Mouse (Mus musculus) CD4-positive helper T cell, adult 2 months (primary cell): Measurements from ENCODE around the gene Fgf15.
"Not testable (repeated sequence)": the region's sequence is repeated elsewhere in the genome, so short reads cannot be mapped to it uniquely, and the experiment has no call there.

Experiments
- DNase-seq: peaks from one replicate; pipeline ENCODE4 v3.0.0-alpha.2; 2012; ENCODE audit warnings: low read depth, missing footprints, low spot score

The Fgf15 gene

DNA sequence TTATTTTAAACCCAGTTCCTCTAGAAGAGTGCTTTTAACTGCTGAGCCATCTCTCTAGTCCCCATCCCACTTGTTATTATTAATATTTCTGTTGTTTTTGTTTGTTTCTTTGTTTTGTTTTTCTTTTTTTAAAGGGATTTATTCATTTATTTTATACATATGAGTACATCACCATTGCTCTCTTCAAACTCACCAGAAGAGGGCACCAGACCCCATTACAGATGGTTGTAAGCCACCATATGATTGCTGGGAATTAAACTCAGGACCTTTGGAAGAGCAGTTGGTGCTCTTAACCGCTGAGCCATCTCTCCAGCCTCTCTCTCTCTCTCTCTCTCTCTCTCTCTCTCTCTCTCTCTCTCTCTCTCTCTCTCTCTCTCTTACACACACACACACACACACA is 5.7 kb upstream of the Fgf15 start:
- DNase-seq: not testable (repeated sequence)

DNA sequence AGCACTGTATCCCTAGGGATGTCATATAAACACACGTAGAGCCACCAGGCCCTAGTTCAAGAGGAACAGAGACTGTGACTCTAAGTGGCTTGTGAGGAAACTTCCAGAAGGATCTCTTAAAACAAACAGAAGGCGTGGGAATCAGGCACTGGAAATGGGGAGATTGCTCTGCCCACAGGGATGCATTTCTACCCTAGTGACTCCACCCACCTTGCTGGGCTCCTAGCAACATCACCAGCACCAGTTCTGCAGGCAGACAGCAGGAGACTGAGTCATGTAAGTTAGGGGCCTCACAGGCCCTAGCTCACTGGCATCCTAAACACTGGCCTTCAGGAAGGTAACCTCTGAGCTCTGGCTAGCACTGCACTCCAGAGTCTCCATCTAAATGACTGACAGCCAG is 4.5 kb upstream of the Fgf15 start:
- no peak for DNase-seq

DNA sequence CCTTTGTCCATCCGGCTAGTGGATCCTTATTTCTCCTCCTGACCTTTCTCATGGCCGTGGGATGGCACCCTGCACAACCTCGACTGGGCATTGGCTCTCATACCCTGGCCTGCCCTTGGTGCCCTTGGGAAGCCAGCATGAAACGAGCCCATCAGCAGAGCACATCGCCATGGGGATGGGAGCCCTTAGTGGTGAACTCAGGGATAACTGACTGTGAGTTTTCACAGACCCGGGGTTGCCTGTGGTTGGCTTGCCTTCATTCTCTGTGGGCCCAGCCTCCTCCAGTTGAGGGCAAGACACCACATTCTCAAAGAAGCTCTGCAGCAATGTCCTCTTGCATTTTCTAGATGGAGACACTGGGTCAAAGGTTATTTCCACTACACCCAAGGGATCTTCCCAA is 4.0 kb upstream of the Fgf15 start:
- no peak for DNase-seq

DNA sequence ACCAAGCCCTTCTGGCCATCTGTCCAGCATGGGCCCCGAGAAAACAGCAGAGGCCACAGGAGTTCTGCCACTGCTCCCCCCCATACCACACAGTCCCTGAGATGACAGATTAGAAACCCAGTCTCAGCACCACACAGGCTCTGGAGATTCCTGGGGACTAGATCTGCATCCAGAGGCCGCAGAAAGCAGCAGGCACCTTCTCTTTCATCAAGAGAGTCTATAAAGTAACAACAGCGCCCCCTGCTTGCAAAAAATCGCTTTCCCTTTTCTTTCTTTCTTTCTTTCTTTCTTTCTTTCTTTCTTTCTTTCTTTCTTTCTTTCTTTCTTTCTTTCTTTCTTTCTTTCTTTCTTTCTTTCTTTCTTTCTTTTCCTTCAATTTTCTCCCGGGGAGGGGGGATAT is 2.1 kb upstream of the Fgf15 start:
- no peak for DNase-seq

- no peak for DNase-seq
Observed at GRCm38 (mm10) chr7:144894706-144895105, 1.6 kb upstream of the Fgf15 start.

DNA sequence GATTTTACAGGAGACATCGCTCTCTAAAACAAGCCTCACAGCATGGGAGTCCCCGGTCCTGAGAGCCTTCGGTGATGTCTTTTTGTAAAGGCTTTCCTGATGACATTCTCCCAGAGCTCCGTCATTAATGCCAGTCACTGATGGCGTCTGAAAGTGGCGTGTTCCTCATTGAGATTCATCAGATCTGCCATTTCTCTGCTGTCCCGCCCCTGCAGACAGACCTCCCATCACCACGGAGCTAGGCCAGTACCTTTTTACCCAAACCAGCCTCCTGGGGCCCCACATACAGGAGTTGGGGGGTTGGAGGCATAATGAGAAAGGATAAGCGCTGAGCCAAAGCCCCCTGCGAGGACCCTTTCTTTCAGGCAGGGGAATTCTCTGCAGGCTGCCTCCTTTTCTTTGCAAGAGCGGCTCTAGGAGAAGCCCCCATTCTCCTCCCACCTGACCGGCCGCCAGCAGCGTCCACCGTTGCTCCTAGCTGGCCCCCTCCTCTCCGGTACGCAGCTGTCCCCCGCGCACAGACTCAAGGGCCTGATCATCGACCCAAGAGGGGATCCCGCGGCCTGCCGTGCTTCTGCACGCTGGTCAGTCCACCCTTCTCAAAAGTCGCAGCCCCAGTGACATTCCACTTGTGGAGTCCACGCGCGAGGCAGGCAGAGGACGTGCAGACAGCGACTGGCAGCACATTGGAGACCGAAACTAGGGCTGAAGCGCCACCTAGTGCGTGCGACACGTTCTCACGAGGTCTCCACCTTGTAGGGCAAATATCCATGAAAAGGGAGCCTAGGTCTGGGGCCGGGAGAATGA is 823 bp upstream of the Fgf15 start:
- DNase-seq: peak; percentile 49

DNA sequence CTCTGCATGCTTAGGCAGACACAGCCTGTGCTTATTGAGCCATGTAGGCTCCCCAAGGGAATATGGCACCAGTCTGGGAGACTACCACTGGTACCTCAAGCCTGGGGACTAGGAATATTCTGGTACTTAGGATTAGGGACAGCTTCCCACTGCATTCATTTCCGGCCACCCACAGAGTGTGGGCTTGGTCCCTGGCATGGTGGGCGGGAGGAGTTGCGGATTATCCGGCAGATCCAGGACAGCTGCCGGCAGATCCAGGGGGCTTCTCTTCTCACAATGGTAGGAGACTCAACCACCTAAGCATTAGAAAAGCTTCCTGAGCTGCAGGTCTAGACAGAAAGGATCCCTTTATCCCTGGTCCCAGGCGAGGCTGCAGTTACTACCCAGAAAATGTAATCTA is 2.2 kb downstream of the Fgf15 start:
- no peak for DNase-seq

DNA sequence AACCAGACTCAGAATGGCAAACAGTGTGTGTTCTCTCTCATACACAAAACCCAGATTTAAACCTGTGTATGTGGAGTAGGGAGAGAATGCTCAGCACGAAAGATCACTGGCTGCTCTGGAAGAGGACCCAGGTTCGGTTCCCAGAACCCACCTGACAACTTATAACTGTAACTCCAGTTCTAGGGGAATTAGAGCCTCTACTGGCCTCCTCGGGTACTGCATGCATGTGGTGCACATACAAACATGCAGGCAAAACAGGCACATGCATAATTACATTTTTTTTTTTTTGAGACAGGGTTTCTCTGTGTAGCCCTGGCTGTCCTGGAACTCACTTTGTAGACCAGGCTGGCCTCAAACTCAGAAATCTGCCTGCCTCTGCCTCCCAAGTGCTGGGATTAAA is 9.2 kb downstream of the Fgf15 start:
- DNase-seq: not testable (repeated sequence)

- DNase-seq: peak; percentile 67
Observed at GRCm38 (mm10) chr7:144906708-144907397, 10.5 kb downstream of the Fgf15 start.

DNA sequence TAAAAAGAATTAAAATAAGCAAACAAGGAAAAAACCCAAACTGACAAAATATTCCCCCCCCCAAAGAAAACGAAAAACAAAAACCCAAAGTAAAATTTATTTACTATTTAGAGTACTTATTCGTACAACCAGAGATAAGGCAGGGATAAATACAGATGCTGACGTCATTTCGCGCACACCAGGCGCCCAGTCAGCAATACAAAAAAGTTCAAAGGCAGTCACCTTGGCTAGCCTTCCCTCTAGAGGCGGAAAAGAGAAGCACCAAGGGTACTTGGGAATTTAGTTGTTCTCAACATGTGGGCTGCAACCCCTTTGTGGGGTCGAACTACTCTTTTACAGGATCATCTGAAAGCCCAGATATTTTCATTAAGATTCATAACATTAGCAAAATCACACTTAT is 11.5 kb downstream of the Fgf15 start:
- DNase-seq: peak; percentile 72

- no peak for DNase-seq
Observed at GRCm38 (mm10) chr7:144908705-144909104, 12.4 kb downstream of the Fgf15 start.

GRCm38 (mm10) chr7:144911121-144911520 is 14.8 kb downstream of the Fgf15 start:
- no peak for DNase-seq

GRCm38 (mm10) chr7:144912897-144913296 is 16.6 kb downstream of the Fgf15 start:
- DNase-seq: no peak

DNA sequence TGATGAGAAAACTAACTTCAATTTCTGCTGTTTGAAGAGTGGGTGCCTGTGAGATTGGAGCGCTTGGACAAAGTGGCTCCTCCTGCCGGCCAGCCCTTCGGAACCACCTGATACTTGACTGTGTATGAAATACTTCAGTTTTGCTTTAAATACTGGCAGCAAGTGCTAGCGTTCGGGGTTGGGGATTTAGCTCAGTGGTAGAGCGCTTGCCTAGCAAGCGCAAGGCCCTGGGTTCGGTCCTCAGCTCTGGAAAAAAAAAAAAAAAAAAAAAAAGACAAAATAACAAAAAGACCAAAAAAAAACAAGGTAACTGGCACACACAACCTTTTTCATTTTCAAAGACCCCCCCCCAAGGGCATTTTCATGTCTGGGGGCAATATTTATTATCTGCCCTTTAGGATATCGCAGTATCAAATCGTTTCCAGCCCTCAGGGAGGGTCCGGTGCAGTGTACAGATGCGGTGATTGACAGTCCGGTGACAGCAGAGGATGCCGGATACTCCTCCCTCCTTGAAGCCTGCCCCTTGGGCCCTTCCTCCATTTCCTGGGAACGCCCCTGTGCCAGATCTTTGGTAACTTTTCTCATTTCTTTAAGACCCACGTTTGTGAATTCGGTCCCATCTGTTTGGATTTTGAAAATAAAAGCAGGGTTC is 18.1 kb downstream of the Fgf15 start:
- peak; percentile 55 for DNase-seq

GRCm38 (mm10) chr7:144914948-144915750 is 18.8 kb downstream of the Fgf15 start, which contains the start of gene LTO1:
LTO1 (plus strand) TSS chr7:144915100.
- DNase-seq: peak; percentile 95

DNA sequence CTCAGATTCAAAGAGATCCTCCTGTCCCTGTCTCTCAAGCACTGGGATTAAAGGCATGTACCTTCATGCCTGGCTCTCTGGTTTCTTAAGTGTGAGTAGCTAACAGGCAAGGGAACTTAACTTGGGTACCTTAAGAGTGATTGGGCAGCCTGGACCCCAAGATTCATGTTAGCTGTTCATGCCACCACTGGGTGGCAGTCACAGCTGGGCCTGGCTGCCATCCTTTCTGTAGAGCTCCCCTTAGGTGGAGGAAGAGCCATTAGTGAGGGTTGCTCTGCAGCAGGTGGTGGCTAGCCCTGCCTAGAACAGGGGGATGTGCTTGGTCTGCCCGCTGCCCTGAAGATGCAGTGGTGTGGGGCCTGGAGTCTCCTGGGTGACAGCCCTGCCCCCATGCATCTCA is 22.5 kb downstream of the Fgf15 start:
- no peak for DNase-seq

GRCm38 (mm10) chr7:144927591-144927990 is 31.3 kb downstream of the Fgf15 start:
- DNase-seq: no peak

DNA sequence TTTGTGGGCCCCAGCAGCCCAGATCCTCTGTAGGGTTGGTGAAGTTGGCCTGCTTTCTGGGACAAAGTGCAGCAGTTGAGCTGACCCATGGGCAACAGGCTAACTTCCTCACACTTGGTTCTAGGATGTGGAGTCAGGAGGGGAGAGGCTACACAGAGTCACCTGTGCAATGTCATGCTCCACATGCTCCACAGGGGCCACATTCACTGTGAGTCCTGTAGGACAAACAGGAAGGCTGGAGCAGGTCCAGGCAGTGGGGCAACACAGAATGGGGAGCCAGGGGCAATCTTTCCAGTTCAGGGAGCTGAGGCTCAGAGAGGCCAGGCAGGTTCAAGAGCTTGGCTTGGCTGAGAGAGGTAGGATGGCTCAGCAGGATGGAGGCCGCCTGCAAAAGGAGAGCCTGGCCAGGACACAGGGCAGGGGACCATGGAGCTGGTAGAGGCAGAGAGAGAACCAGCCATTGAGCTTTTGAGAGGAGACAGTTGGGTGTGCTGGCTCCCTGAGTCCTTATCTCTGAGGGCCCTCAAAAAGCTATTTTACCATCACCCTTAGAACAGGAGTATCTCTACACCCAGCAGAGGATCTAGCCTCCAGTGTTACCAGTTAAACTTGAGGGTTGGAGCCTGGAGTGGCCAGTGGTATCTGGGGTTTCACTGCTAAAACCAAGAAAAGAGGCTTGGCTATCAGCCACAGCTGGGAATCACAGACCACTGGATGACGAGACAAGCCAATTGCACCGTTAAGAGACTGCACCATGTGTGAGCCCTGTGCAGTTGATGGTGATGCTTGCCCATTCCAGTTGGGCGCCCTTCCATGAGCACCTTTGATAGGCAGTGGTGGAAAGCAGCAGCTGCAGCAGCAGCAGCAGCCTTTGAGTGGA is 31.9 kb downstream of the Fgf15 start:
- no peak for DNase-seq

DNA sequence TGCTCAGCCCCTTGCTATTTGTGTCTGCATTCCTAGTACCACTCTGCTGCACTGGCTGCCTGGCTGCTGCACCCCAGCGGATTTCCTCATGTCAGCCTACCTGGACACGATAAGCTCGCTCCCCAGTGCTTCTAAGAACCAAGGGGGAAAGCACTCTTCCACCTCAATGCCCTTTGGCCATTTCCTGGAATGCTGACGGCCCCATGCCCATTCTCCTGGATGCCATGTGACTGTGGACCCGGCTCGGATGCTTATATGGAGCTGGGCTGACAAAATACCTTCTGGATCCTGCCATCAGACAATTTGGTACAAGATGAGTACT is 32.5 kb downstream of the Fgf15 start:
- no peak for DNase-seq

GRCm38 (mm10) chr7:144929506-144929905 is 33.2 kb downstream of the Fgf15 start:
- no peak for DNase-seq

GRCm38 (mm10) chr7:144929931-144930330 is 33.6 kb downstream of the Fgf15 start:
- DNase-seq: no peak
